Mouse (Mus musculus) ES-E14 (cell line): ENCODE results near the gene Ntm.

Source experiments
- CHD2 ChIP-seq: IDR thresholded peaks from 2 replicates; pipeline ENCODE4 v1.6.1; 2014; ENCODE audit warnings: mild to moderate bottlenecking, low read depth, low read length, inconsistent platforms
- HCFC1 ChIP-seq: IDR thresholded peaks from 2 replicates; pipeline ENCODE4 v1.6.1; 2012; ENCODE audit warnings: low read length, inconsistent platforms, borderline replicate concordance; ENCODE audit not compliant: insufficient read depth
- MAFK ChIP-seq: IDR thresholded peaks from 2 replicates; pipeline ENCODE4 v1.6.1; 2014; ENCODE audit warnings: mild to moderate bottlenecking, low read depth, low read length, inconsistent platforms; ENCODE audit not compliant: insufficient read depth
- ZNF384 ChIP-seq: IDR thresholded peaks from 2 replicates; pipeline ENCODE4 v1.6.1; 2012; ENCODE audit warnings: low read depth, low read length, inconsistent platforms

- TF ChIP-seq HCFC1 = no peak
- no peak for TF ChIP-seq CHD2
- no peak for TF ChIP-seq ZNF384
- TF ChIP-seq MAFK = no peak
Measured at GRCm38 (mm10) chr9:29550107-29550506, 412.8 kb downstream of the Ntm start.
